In genomic region chr5:148983108-148983664, GRCm38 (mm10) we compare ENCODE assay signal across 24 mouse cellular contexts. TPM values are rescaled to one million over a fixed set of nuclear protein-coding genes. Genes with fewer than 3 reads are reported as not detected.
DNase-seq lines count a peak whose midpoint lies in the region; ATAC-seq and TF ChIP-seq lines count a peak whose summit lies in the region.
"Had no signal": no experiment of that assay in that cellular context is flagged by ENCODE, and none has a peak within 500 bp of the region (broad histone marks: within the 10 kb centered on the region; RNA-seq: fewer than 3 reads in every experiment).

No protein-coding gene starts in this region.

- TF ChIP-seq POLR2A in liver, adult 2 months (IDR thresholded peaks at IDR 0.05; ENCODE audit: extremely low read depth, insufficient read depth, low read length), result no peak
- TF ChIP-seq POLR2A in brain, embryonic 14.5 days (IDR thresholded peaks at IDR 0.05; ENCODE audit: borderline replicate concordance, extremely low read depth, insufficient read depth, insufficient read length, poor library complexity, severe bottlenecking), result no peak

- no peaks in the 10 kb centered on the region for H3K79me2 ChIP-seq in liver, adult 2 months (ENCODE audit: control insufficient read depth, insufficient read depth, low read length)

- H3K27me3 ChIP-seq in liver, adult 2 months (ENCODE audit: control insufficient read depth, insufficient read depth, low read length), result no peaks in the 10 kb centered on the region
- no peaks in the 10 kb centered on the region for H3K27me3 ChIP-seq in liver, postnatal 0 days (ENCODE audit: insufficient read depth, low read length)
- H3K27me3 ChIP-seq: limb, embryonic 13.5 days; stomach, embryonic 15.5 days had no signal

- H3K9ac ChIP-seq in liver, adult 2 months (ENCODE audit: low read depth, low read length), result no peak overlapping the region
- no peak overlapping the region for H3K9ac ChIP-seq in liver, postnatal 0 days (replicated peaks)
- H3K9ac ChIP-seq: hindbrain, embryonic 14.5 days; limb, embryonic 13.5 days; stomach, embryonic 15.5 days had no signal

- H3K4me2 ChIP-seq in liver, postnatal 0 days (ENCODE audit: low read depth, low read length), result no peak overlapping the region
- H3K4me2 ChIP-seq: heart, embryonic 11.5 days; hindbrain, embryonic 14.5 days; limb, embryonic 13.5 days; stomach, embryonic 15.5 days had no signal

- TF ChIP-seq EP300 in liver, postnatal 0 days (IDR thresholded peaks at IDR 0.05; ENCODE audit: low read depth), result no peak

- peaks cover 5% of the 10 kb centered on the region; the same call in 1 of the 2 replicates for H3K4me1 ChIP-seq in liver, adult 2 months (ENCODE audit: control insufficient read depth, insufficient read depth, low read length)
- peaks cover 8% of the 10 kb centered on the region for H3K4me1 ChIP-seq in liver, postnatal 0 days (ENCODE audit: insufficient read depth)

- no peaks in the 10 kb centered on the region for H3K36me3 ChIP-seq in liver, adult 2 months (ENCODE audit: control insufficient read depth, insufficient read depth, low read length)
- no peaks in the 10 kb centered on the region for H3K36me3 ChIP-seq in liver, postnatal 0 days (replicated peaks; ENCODE audit: insufficient read depth, low read length)
- H3K36me3 ChIP-seq: stomach, embryonic 15.5 days had no signal

- no peak overlapping the region for H3K4me3 ChIP-seq in liver, adult 2 months (ENCODE audit: insufficient read depth, low read depth, low read length)
- H3K4me3 ChIP-seq in liver, postnatal 0 days (ENCODE audit: low read depth, low read length), result no peak overlapping the region
- H3K4me3 ChIP-seq: erythroblast, embryonic 14.5 days; limb, embryonic 13.5 days; megakaryocyte, embryonic 14.5 days; stomach, embryonic 15.5 days had no signal

- TF ChIP-seq CTCF in liver, adult 2 months (IDR thresholded peaks at IDR 0.05; ENCODE audit: low read depth, low read length), result 0 out of 2 replicates have a peak, but pooled peaks have one; percentile 5
- TF ChIP-seq CTCF in liver, postnatal 0 days (IDR thresholded peaks at IDR 0.05; ENCODE audit: low read depth), result no peak
- peak; percentile 24; the same call in 1 of the 2 replicates for TF ChIP-seq CTCF in brain, embryonic 14.5 days (IDR thresholded peaks at IDR 0.05; ENCODE audit: borderline replicate concordance, extremely low read depth, insufficient read depth, insufficient read length)

- H3K9me3 ChIP-seq in liver, postnatal 0 days (ENCODE audit: low read length), result peaks cover 13% of the 10 kb centered on the region
- H3K9me3 ChIP-seq: stomach, embryonic 15.5 days had no signal

- WGBS in liver, adult 2 months, result 82% methylated on average over 11 of the region's 12 CpGs
- WGBS in liver, postnatal 0 days (ENCODE audit: insufficient replicate concordance), result 83% methylated on average over 12 of the region's 12 CpGs

- DNase-seq in liver, adult 2 months (ENCODE audit: extremely low read depth, low read depth, low spot score), result no peak
- DNase-seq in liver, postnatal 0 days, result no peak
- DNase-seq in thymus, postnatal 4 days, result peak; percentile 33
- no peak for DNase-seq in thymus, postnatal 25 days
- no peak for DNase-seq in brain, embryonic 14.5 days (ENCODE audit: low read depth)
- DNase-seq in kidney, postnatal 4 days, result no peak
- DNase-seq in urinary bladder, postnatal 25 days (ENCODE audit: low spot score), result no peak
- no peak for DNase-seq in ovary, postnatal 36 days (ENCODE audit: low spot score)
- DNase-seq: cerebellum, adult 2 months; heart, postnatal 14 days; lung, adult 18-20 months; spleen, adult 18-20 months had no signal

- ATAC-seq in liver, postnatal 0 days, result no peak
- ATAC-seq: activated CD4-positive, CD25-positive, alpha-beta regulatory T cell, adult 4 months; forebrain, embryonic 14.5 days; intestine, embryonic 16.5 days had no signal

- no peak overlapping the region for H3K27ac ChIP-seq in liver, adult 2 months (replicated peaks; ENCODE audit: insufficient read depth, low read depth, low read length)
- no peak overlapping the region for H3K27ac ChIP-seq in liver, postnatal 0 days (ENCODE audit: low read depth)
- H3K27ac ChIP-seq: hindbrain, embryonic 14.5 days; kidney, postnatal 0 days; limb, embryonic 13.5 days; stomach, embryonic 15.5 days had no signal

RNA-seq across cellular contexts. Expression of gene Gm42791, which starts 11.8 kb away (rescaled TPM):
- not detected in 2 replicates for total RNA-seq in liver, adult 2 months (2014; rRNA removed)
- polyA plus RNA-seq in liver, adult 2 months (2012; rRNA removed), result not detected in 2 replicates
- 0.42 TPM in 1 of 2 replicates, not detected in the other for polyA plus RNA-seq in liver, postnatal 0 days (2015; fragmentation: Nextera tagmentation; extraction: Ambion mirVana)
- polyA plus RNA-seq in brain, embryonic 14.5 days (2012; rRNA removed), result not detected in 2 replicates
- total RNA-seq: midbrain, postnatal 0 days had no signal
- polyA plus RNA-seq: activated CD4-positive, CD25-positive, alpha-beta regulatory T cell, adult 4 months; cerebellum, adult 2 months; forebrain, embryonic 14.5 days; gonadal fat pad, adult 2 months; heart, embryonic 11.5 days; kidney, postnatal 0 days had no signal

RNA-seq across cellular contexts. Expression of gene Katnal1, which starts 54.1 kb away (rescaled TPM):
- 3.9 and 4.2 TPM in 2 replicates for total RNA-seq in liver, adult 2 months (2014; rRNA removed)
- polyA plus RNA-seq in liver, adult 2 months (2012; rRNA removed), result 1.5 and 2.0 TPM in 2 replicates
- polyA plus RNA-seq in liver, postnatal 0 days (2015; fragmentation: Nextera tagmentation; extraction: Ambion mirVana), result 4.3 and 4.8 TPM in 2 replicates
- 21.4 and 27.0 TPM in 2 replicates for polyA plus RNA-seq in brain, embryonic 14.5 days (2012; rRNA removed)
